Mouse (Mus musculus) hindbrain, embryonic 13.5 days (tissue): ENCODE results near the gene Vax1. TPM values are rescaled to one million over a fixed set of nuclear protein-coding genes. Genes with fewer than 3 reads are reported as not detected.

Source experiments
- ATAC-seq: fragments of 200-750 bp; cut with Nextera tagmentation; 2 replicates; pipeline ENCODE4 v1.8.0; 2017; ENCODE audit warnings: moderate TSS enrichment; ENCODE audit not compliant: low FRiP score
- H3K27ac ChIP-seq: fragments of 300-500 bp; sonication (generic); 2 replicates; pipeline ENCODE4 v1.5.1; 2015; ENCODE audit warnings: inconsistent platforms, mild to moderate bottlenecking, moderate library complexity
- H3K27me3 ChIP-seq: fragments of 300-500 bp; sonication (generic); 2 replicates; pipeline ENCODE4 v1.6.1; 2015; ENCODE audit warnings: mild to moderate bottlenecking, inconsistent platforms
- H3K36me3 ChIP-seq: fragments of 300-500 bp; sonication (generic); 2 replicates; pipeline ENCODE4 v1.6.1; 2015; ENCODE audit warnings: mild to moderate bottlenecking, inconsistent platforms
- H3K4me1 ChIP-seq: fragments of 300-500 bp; sonication (generic); replicated peaks from 2 replicates; pipeline ENCODE4 v1.6.1; 2015; ENCODE audit warnings: inconsistent platforms
- H3K4me2 ChIP-seq: fragments of 300-500 bp; sonication (generic); 2 replicates; pipeline ENCODE4 v1.6.1; 2015; ENCODE audit warnings: inconsistent platforms, mild to moderate bottlenecking, moderate library complexity
- H3K4me3 ChIP-seq: fragments of 300-500 bp; sonication (generic); 2 replicates; pipeline ENCODE4 v1.5.1; 2015; ENCODE audit warnings: mild to moderate bottlenecking, inconsistent platforms
- H3K9ac ChIP-seq: fragments of 300-500 bp; sonication (generic); 2 replicates; pipeline ENCODE4 v1.6.1; 2015; ENCODE audit warnings: mild to moderate bottlenecking, inconsistent platforms
- H3K9me3 ChIP-seq: fragments of 300-500 bp; sonication (generic); 2 replicates; pipeline ENCODE4 v1.6.1; 2016; ENCODE audit warnings: inconsistent platforms
- WGBS: fragments of 180-500 bp; shearing (Covaris S2); methylation state at CpG from one replicate; pipeline ENCODE4 v1.1.7; 2015; 5-methylcytosine and 5-hydroxymethylcytosine counted together
- polyA plus RNA-seq: library from polyadenylated mRNA; unstranded; fragments of >200 nt; fragmentation: Nextera tagmentation; extraction: Ambion mirVana; gene quantifications from 2 replicates; pipeline ENCODE4 v1.2.1, GENCODE M21; 2015

The Vax1 gene
- polyA plus RNA-seq, 1 experiment from 2014 or later, result not detected

DNA sequence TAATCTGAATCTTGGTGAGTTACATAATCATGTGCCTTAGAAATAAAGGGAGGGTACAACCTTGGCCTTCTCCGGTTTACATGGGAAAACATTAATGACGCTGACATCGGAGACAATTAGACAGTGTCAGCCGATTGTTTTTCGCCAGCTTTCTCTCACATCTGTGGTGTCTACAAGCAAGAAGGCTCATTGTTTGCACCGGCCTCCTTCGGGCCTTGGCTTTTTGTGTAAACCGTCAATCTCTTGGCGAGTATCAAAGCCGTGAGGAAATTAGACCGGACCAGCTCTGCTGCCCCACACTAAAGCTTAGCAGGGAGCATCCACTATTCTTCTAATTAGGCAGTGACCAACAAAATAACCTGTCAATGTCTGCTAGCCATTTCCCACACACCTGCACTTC is 36.7 kb downstream of the Vax1 start:
- no peak for ATAC-seq
- no peak overlapping the region for H3K27ac ChIP-seq
- H3K4me3 ChIP-seq, result no peak overlapping the region
- no peaks in the 10 kb centered on the region for H3K36me3 ChIP-seq
- peaks cover 6% of the 10 kb centered on the region for H3K4me1 ChIP-seq
- WGBS, result 10% methylated on average over 11 of the region's 11 CpGs
- H3K4me2 ChIP-seq, result peak overlapping the region; percentile 19; the same call in 1 of the 2 replicates
- 0 out of 2 replicates have a peak overlapping the region, but pooled peaks have one; percentile 13 for H3K9ac ChIP-seq
- H3K27me3 ChIP-seq, result peaks cover 36% of the 10 kb centered on the region
- H3K9me3 ChIP-seq, result no peaks in the 10 kb centered on the region

DNA sequence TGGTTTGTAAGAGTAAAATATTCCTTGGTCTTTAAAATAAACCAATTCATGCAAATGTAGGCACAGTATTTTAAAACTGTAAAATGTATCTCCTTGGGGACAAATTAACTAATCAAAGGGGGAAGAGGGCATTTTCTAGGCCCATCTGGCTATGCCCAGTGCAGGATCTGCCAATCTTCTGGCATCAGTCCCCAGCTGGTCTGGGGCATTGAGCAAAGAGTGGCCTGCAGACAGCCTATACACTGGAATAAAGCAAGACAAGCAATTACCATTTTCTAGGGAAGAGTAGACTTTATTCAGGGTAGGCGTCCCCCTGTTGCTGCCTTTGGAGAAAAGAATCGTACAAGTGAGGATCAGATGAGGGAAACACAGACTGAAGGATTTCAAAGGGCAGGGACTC is 40.2 kb downstream of the Vax1 start:
- H3K9me3 ChIP-seq, result no peaks in the 10 kb centered on the region
- no peaks in the 10 kb centered on the region for H3K36me3 ChIP-seq
- peaks cover 6% of the 10 kb centered on the region for H3K4me1 ChIP-seq
- no peak overlapping the region for H3K9ac ChIP-seq
- WGBS, result 57% methylated on average over 2 of the region's 2 CpGs
- peaks cover 36% of the 10 kb centered on the region for H3K27me3 ChIP-seq
- H3K4me2 ChIP-seq, result no peak overlapping the region
- ATAC-seq, result no peak
- H3K4me3 ChIP-seq, result no peak overlapping the region
- no peak overlapping the region for H3K27ac ChIP-seq

DNA sequence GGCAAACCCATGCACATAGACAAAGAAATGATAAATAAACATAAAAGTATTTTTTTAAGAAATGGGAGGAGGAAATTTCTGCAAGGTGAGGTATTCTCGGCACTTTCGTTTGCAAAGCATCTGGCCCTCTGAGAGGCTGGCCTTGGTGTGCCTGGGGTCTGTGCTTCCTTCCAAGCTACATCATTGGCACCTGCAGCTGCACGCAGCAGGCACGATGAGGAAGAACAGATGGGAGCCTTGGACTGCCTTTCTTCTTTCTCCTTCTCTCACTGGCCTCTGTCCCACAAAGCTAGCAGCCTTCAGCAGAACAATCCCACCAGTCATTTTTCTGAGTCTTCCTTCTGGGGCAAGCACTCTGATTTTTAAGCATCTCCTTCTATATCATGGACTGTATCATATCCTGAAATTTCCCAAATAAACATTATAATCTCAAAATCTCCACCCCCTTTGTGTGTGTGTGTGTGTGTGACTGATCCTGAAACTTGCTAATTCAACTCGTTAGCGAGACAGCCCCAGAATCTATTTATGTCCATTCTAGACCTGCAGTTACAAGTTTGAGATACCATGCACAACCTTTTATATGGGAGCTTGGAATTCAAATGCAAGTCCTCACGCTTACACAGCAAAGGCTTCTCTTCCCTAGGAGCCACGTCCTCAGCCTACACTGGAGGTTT is 41.2 kb downstream of the Vax1 start:
- H3K4me1 ChIP-seq, result peaks cover 6% of the 10 kb centered on the region
- no peaks in the 10 kb centered on the region for H3K9me3 ChIP-seq
- WGBS, result 81% methylated on average over 8 of the region's 8 CpGs
- H3K9ac ChIP-seq, result no peak overlapping the region
- ATAC-seq, result no peak
- H3K36me3 ChIP-seq, result no peaks in the 10 kb centered on the region
- peaks cover 36% of the 10 kb centered on the region for H3K27me3 ChIP-seq
- H3K27ac ChIP-seq, result no peak overlapping the region
- H3K4me3 ChIP-seq, result no peak overlapping the region
- no peak overlapping the region for H3K4me2 ChIP-seq

DNA sequence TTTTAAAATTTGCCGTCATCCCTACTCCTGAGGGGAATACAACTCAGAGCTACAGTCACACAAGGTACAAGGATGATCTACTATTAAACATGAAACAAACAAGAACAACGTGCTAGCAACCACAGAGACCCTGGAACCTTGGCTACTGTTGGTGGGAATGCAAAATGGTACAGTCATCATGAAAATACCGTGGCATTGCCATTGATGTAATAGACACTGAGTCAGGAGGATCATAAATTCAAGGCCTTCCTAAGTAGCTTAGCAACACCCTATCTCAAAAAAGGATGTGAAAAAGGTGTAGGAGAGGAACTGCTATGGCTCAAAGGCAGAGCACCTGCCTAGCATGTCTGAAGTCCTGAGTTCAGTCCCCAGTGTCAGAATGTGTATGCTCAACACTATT is 42.4 kb downstream of the Vax1 start:
- no peak overlapping the region for H3K4me2 ChIP-seq

More for the DNA sequence above, 42.4 kb downstream of the Vax1 start:
- Histone ChIP-seq H3K4me3 (no peak overlapping the region), H3K27ac (no peak overlapping the region), H3K4me1 (no peaks in the 10 kb centered on the region), H3K27me3 (peaks cover 36% of the 10 kb centered on the region), H3K9me3 (no peaks in the 10 kb centered on the region), H3K9ac (no peak overlapping the region), H3K36me3 (no peaks in the 10 kb centered on the region)
- ATAC-seq, result no peak
- 90% methylated on average over 3 of the region's 3 CpGs for WGBS

Other genes starting within 250 kb of the Vax1 start
- gene Eno4, start 226.6 kb downstream of the Vax1 start, polyA plus RNA-seq, result 1.0 and 2.4 TPM in 2 replicates
- gene Hspa12a, start 226.4 kb downstream of the Vax1 start, polyA plus RNA-seq, result 49.0 and 52.2 TPM in 2 replicates
- gene Shtn1, start 94.0 kb downstream of the Vax1 start, polyA plus RNA-seq, result 29.6 and 29.8 TPM in 2 replicates
- gene Kcnk18, start 49.2 kb upstream of the Vax1 start, polyA plus RNA-seq, result not detected in 2 replicates
- 15.1 and 16.3 TPM in 2 replicates for gene Slc18a2, start 90.8 kb upstream of the Vax1 start, polyA plus RNA-seq
- 5.4 and 8.9 TPM in 2 replicates for gene Rps12-ps3, start 152.2 kb upstream of the Vax1 start, polyA plus RNA-seq
- 9.1 and 10.4 TPM in 2 replicates for gene Pdzd8, start 175.7 kb upstream of the Vax1 start, polyA plus RNA-seq